Mouse (Mus musculus): Measurements from ENCODE around the gene Pla2g6. TPM values are rescaled to one million over a fixed set of nuclear protein-coding genes. Genes with fewer than 3 reads are reported as not detected.

The Pla2g6 gene
- polyA plus RNA-seq, 1 experiment from 2014 or later = 15.6 TPM

GRCm38 (mm10) chr15:79344627-79345026, 16.4 kb upstream of the Pla2g6 start:
- Histone ChIP-seq H3K9me3 (replicated peaks; ENCODE audit: control insufficient read depth, low read length) (no peaks in the 10 kb centered on the region), H3K27me3 (ENCODE audit: control insufficient read depth, insufficient read depth, low read length) (no peaks in the 10 kb centered on the region), H3K27ac (ENCODE audit: low read length) (no peak overlapping the region), H3K9ac (ENCODE audit: low read length) (no peak overlapping the region), H3K36me3 (ENCODE audit: control insufficient read depth, insufficient read depth, low read length) (no peaks in the 10 kb centered on the region), H3K4me2 (ENCODE audit: low read depth, low read length) (no peak overlapping the region), H3K4me1 (ENCODE audit: control insufficient read depth, insufficient read depth, low read length) (peaks cover 29% of the 10 kb centered on the region), H3K4me3 (replicated peaks; ENCODE audit: low read length) (no peak overlapping the region)
- no peak for ATAC-seq (ENCODE audit: insufficient read depth, low FRiP score)
- WGBS = 61% methylated on average over 4 of the region's 4 CpGs

GRCm38 (mm10) chr15:79342641-79343337, 14.6 kb upstream of the Pla2g6 start:
- H3K9me3 ChIP-seq (replicated peaks; ENCODE audit: control insufficient read depth, low read length) = no peaks in the 10 kb centered on the region
- no peak for ATAC-seq (ENCODE audit: insufficient read depth, low FRiP score)
- no peaks in the 10 kb centered on the region for H3K27me3 ChIP-seq (ENCODE audit: control insufficient read depth, insufficient read depth, low read length)
- H3K4me2 ChIP-seq (ENCODE audit: low read depth, low read length) = no peak overlapping the region
- no peak overlapping the region for H3K9ac ChIP-seq (ENCODE audit: low read length)
- H3K36me3 ChIP-seq (ENCODE audit: control insufficient read depth, insufficient read depth, low read length) = no peaks in the 10 kb centered on the region
- H3K4me1 ChIP-seq (ENCODE audit: control insufficient read depth, insufficient read depth, low read length) = peaks cover 18% of the 10 kb centered on the region
- no peak overlapping the region for H3K4me3 ChIP-seq (replicated peaks; ENCODE audit: low read length)
- WGBS = 70% methylated on average over 6 of the region's 6 CpGs
- H3K27ac ChIP-seq (ENCODE audit: low read length) = peak overlapping the region; percentile 43; the same call in 1 of the 2 replicates

DNA sequence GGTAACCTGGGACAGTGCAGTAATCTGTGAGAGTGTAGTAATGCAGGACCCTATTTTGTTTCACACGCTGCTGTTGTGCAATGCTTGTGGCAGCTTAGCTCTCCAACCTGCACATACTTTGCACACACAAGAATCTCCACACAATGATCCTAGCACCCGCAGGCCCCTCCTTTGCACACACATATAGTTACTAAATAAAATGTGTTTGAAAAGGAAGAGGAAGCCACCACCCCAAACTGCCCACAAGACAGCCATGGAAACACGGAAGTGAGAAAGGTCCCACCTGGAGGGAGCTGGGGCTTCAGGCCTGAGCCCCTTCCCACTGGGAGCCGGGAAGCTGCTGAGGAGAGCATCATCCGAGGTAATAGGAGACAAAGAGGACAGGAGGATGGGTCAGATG, 10.8 kb upstream of the Pla2g6 start:
- Histone ChIP-seq H3K4me2 (ENCODE audit: low read depth, low read length) (no peak overlapping the region), H3K4me1 (ENCODE audit: control insufficient read depth, insufficient read depth, low read length) (peaks cover 13% of the 10 kb centered on the region), H3K9me3 (replicated peaks; ENCODE audit: control insufficient read depth, low read length) (no peaks in the 10 kb centered on the region), H3K27ac (ENCODE audit: low read length) (no peak overlapping the region), H3K36me3 (ENCODE audit: control insufficient read depth, insufficient read depth, low read length) (no peaks in the 10 kb centered on the region), H3K4me3 (replicated peaks; ENCODE audit: low read length) (no peak overlapping the region), H3K27me3 (ENCODE audit: control insufficient read depth, insufficient read depth, low read length) (no peaks in the 10 kb centered on the region), H3K9ac (ENCODE audit: low read length) (no peak overlapping the region)
- ATAC-seq (ENCODE audit: insufficient read depth, low FRiP score) = no peak
- WGBS = 68% methylated on average over 5 of the region's 5 CpGs

DNA sequence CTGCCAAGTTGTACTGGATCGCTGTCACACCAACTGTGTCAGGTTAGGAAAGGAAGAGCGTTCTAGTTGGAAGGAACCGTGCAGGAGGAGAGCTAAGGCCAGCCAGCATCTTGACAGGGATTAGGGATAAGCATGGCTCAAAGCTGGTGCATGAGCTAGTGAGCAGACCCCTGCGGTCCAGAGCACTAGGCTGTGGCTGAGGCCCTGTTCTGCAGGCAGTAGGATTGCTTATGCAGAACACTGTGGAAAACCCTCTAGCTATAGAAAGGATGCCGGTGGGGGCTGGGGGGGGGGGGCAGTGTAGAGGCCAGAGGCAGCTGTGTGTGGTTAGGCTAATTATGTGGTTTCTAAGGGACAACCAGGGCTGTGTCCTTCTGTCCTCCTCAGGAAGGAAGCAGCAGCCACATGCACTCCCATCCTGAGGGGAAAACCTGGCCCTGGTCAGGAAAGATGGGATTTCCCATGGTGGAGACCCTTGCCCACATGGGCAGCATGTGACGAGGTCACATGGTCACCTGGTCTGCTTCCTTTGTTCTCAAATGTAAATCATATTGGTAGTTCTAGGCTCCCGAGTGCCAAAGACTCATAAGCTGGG, 7.0 kb upstream of the Pla2g6 start:
- Histone ChIP-seq H3K4me1 (ENCODE audit: control insufficient read depth, insufficient read depth, low read length) (peaks cover 9% of the 10 kb centered on the region; the same call in 1 of the 2 replicates), H3K27ac (ENCODE audit: low read length) (no peak overlapping the region), H3K27me3 (ENCODE audit: control insufficient read depth, insufficient read depth, low read length) (no peaks in the 10 kb centered on the region), H3K36me3 (ENCODE audit: control insufficient read depth, insufficient read depth, low read length) (no peaks in the 10 kb centered on the region), H3K4me2 (ENCODE audit: low read depth, low read length) (no peak overlapping the region), H3K9me3 (replicated peaks; ENCODE audit: control insufficient read depth, low read length) (no peaks in the 10 kb centered on the region), H3K9ac (ENCODE audit: low read length) (0 out of 2 replicates have a peak overlapping the region, but pooled peaks have one; percentile 11), H3K4me3 (replicated peaks; ENCODE audit: low read length) (no peak overlapping the region)
- no peak for ATAC-seq (ENCODE audit: insufficient read depth, low FRiP score)
- 49% methylated on average over 7 of the region's 7 CpGs for WGBS

DNA sequence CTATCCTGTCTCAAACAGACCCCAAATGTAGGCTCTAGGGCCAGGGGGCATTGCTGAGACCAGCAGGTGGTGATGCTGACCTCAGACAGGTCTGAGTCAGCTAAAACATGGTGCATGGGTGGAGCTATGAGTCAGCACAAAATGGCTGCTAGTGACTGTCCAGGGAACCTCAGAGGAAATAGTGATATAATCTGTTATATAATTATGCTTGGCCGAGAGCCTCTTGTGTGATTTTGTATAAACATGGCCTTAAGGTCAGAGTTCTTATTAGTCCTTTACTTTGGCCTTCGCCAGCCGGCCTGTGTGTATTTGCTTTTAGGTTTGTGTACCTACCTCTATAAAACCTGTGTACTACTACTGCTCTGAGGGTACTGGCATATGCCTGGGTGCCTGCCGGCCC, 5.2 kb upstream of the Pla2g6 start:
- no peak; the same call in 1 of the 2 replicates for ATAC-seq (ENCODE audit: insufficient read depth, low FRiP score)
- no peak overlapping the region for H3K27ac ChIP-seq (ENCODE audit: low read length)
- no peaks in the 10 kb centered on the region for H3K27me3 ChIP-seq (ENCODE audit: control insufficient read depth, insufficient read depth, low read length)

DNA sequence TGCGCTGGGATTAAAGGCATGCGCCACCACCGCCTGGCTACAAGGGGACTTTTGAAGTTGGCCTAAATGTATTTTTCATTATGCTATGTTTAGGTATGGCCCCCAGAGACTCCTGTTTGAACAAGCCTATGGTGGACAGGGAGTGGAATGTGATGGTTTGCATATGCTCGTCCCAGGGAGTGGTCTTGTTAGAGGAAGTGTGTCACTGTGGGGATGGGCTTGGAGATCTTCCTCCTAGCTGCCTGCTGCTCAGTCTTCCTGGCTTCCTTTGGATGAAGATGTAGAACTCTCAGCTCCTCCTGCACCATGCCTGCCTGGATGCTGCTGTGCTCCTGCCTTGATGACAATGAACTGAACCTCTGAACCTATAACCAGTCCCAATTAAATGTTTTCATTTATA, 2.3 kb upstream of the Pla2g6 start:
- peaks cover 23% of the 10 kb centered on the region for H3K4me1 ChIP-seq (ENCODE audit: control insufficient read depth, insufficient read depth, low read length)
- no peak overlapping the region for H3K9ac ChIP-seq (ENCODE audit: low read length)
- no peak overlapping the region for H3K4me2 ChIP-seq (ENCODE audit: low read depth, low read length)
- H3K27me3 ChIP-seq (ENCODE audit: control insufficient read depth, insufficient read depth, low read length) = no peaks in the 10 kb centered on the region
- peak overlapping the region; percentile 15; the same call in 1 of the 2 replicates for H3K27ac ChIP-seq (ENCODE audit: low read length)
- no peaks in the 10 kb centered on the region for H3K36me3 ChIP-seq (ENCODE audit: control insufficient read depth, insufficient read depth, low read length)
- no peak overlapping the region for H3K4me3 ChIP-seq (replicated peaks; ENCODE audit: low read length)
- WGBS = 43% methylated on average over 4 of the region's 4 CpGs
- ATAC-seq (ENCODE audit: insufficient read depth, low FRiP score) = no peak
- no peaks in the 10 kb centered on the region for H3K9me3 ChIP-seq (replicated peaks; ENCODE audit: control insufficient read depth, low read length)

More for the DNA sequence above, 5.2 kb upstream of the Pla2g6 start:
- no peaks in the 10 kb centered on the region for H3K36me3 ChIP-seq (ENCODE audit: control insufficient read depth, insufficient read depth, low read length)
- WGBS = 34% methylated on average over 4 of the region's 4 CpGs
- H3K9me3 ChIP-seq (replicated peaks; ENCODE audit: control insufficient read depth, low read length) = no peaks in the 10 kb centered on the region
- no peak overlapping the region for H3K4me3 ChIP-seq (replicated peaks; ENCODE audit: low read length)
- H3K4me1 ChIP-seq (ENCODE audit: control insufficient read depth, insufficient read depth, low read length) = peaks cover 11% of the 10 kb centered on the region; the same call in 1 of the 2 replicates
- no peak overlapping the region for H3K4me2 ChIP-seq (ENCODE audit: low read depth, low read length)
- H3K9ac ChIP-seq (ENCODE audit: low read length) = no peak overlapping the region

DNA sequence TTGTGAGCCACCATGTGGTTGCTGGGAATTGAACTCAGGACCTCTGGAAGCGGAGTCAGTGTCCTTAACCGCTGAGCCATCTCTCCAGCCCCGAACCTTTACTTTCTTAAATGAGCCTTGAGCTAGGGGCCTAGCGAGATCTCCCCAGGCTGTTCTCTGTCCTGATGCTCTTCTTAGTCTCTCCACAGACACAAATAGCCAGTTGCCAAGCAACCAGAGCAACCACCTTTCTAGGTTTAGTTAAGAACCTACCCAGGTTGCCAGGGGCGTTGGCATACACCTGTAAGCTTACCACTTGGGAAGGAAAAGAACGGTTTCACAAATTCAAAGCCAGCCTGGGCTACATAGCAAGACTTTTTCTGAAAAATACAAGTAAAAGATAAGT, 1.8 kb upstream of the Pla2g6 start:
- ATAC-seq (ENCODE audit: insufficient read depth, low FRiP score) = no peak
- H3K4me2 ChIP-seq (ENCODE audit: low read depth, low read length) = no peak overlapping the region
- H3K9ac ChIP-seq (ENCODE audit: low read length) = no peak overlapping the region
- H3K27ac ChIP-seq (ENCODE audit: low read length) = 0 out of 2 replicates have a peak overlapping the region, but pooled peaks have one; percentile 15
- no peaks in the 10 kb centered on the region for H3K9me3 ChIP-seq (replicated peaks; ENCODE audit: control insufficient read depth, low read length)
- H3K4me1 ChIP-seq (ENCODE audit: control insufficient read depth, insufficient read depth, low read length) = peaks cover 25% of the 10 kb centered on the region
- H3K4me3 ChIP-seq (replicated peaks; ENCODE audit: low read length) = no peak overlapping the region
- no peaks in the 10 kb centered on the region for H3K36me3 ChIP-seq (ENCODE audit: control insufficient read depth, insufficient read depth, low read length)
- H3K27me3 ChIP-seq (ENCODE audit: control insufficient read depth, insufficient read depth, low read length) = no peaks in the 10 kb centered on the region
- WGBS = 80% methylated on average over 6 of the region's 6 CpGs

DNA sequence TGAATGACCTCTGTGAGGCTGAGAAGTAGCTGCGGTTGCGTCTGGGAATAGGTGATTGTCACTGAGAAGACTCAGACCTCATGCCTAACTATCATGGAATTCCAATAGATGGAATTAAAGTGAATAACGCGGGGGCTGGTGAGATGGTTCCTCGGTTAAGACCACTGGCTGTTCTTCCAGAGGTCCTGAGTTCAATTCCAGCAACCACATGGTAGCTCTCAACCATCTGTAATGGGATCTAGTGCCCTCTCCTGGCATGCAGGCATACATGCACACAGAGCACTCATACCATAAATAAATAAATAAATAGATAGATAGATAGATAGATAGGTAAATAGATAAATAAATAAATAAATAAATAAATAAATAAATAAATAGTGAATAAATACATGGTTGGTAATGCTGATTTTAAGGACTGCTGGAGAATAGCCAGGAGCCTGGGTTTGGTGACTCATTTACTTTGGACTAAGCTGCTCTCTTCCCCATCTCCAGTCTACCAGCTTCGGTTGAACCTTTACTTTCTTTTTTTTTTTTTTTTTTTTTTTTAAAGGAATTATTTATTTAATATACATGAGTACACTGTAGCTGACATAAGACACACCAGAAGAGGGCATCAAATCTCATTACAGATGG, 1.3 kb upstream of the Pla2g6 start:
- Histone ChIP-seq H3K4me1 (ENCODE audit: control insufficient read depth, insufficient read depth, low read length) (peaks cover 24% of the 10 kb centered on the region), H3K9ac (ENCODE audit: low read length) (no peak overlapping the region), H3K4me3 (replicated peaks; ENCODE audit: low read length) (no peak overlapping the region), H3K27me3 (ENCODE audit: control insufficient read depth, insufficient read depth, low read length) (no peaks in the 10 kb centered on the region), H3K4me2 (ENCODE audit: low read depth, low read length) (no peak overlapping the region), H3K36me3 (ENCODE audit: control insufficient read depth, insufficient read depth, low read length) (no peaks in the 10 kb centered on the region), H3K9me3 (replicated peaks; ENCODE audit: control insufficient read depth, low read length) (no peaks in the 10 kb centered on the region), H3K27ac (ENCODE audit: low read length) (no peak overlapping the region)
- WGBS = 97% methylated on average over 6 of the region's 6 CpGs
- no peak for ATAC-seq (ENCODE audit: insufficient read depth, low FRiP score)

DNA sequence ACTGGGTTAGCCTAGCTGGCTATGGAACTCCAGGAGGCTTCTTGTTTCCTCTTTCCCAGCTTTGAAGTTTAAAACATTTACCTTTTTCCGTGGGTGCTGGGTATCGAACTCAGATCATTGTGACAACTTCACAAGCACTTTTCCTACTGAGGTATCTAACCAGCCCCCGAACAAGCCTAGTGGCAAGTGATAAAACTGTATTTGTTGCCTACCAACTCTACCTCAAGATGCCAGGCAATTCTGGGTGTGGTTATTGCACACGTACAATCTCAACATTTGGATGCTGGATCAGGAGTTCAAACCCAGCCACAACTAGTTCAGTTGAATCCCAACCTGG, 717 bp upstream of the Pla2g6 start:
- no peak overlapping the region for H3K9ac ChIP-seq (ENCODE audit: low read length)
- no peak overlapping the region for H3K4me3 ChIP-seq (replicated peaks; ENCODE audit: low read length)
- H3K9me3 ChIP-seq (replicated peaks; ENCODE audit: control insufficient read depth, low read length) = no peaks in the 10 kb centered on the region
- WGBS = 87% methylated on average over 4 of the region's 4 CpGs
- peaks cover 25% of the 10 kb centered on the region for H3K4me1 ChIP-seq (ENCODE audit: control insufficient read depth, insufficient read depth, low read length)
- peak overlapping the region; percentile 99 for H3K27ac ChIP-seq (ENCODE audit: low read length)
- no peaks in the 10 kb centered on the region for H3K36me3 ChIP-seq (ENCODE audit: control insufficient read depth, insufficient read depth, low read length)
- H3K27me3 ChIP-seq (ENCODE audit: control insufficient read depth, insufficient read depth, low read length) = no peaks in the 10 kb centered on the region
- ATAC-seq (ENCODE audit: insufficient read depth, low FRiP score) = no peak
- no peak overlapping the region; the same call in 1 of the 2 replicates for H3K4me2 ChIP-seq (ENCODE audit: low read depth, low read length)

All from stomach, embryonic 16.5 days (tissue).